Mouse (Mus musculus) lung, postnatal 0 days (tissue): ENCODE measurements around the gene 1700061G19Rik. TPM values are rescaled to one million over a fixed set of nuclear protein-coding genes. Genes with fewer than 3 reads are reported as not detected.

Experiments used
- ATAC-seq: fragments of 200-750 bp; cut with Nextera tagmentation; 2 replicates; pipeline ENCODE4 v1.8.0; 2017; ENCODE audit warnings: moderate library complexity
- DNase-seq: peaks from one replicate; pipeline ENCODE4 v3.0.0-alpha.2; 2016; ENCODE audit warnings: low spot score
- H3K27ac ChIP-seq: fragments of 300-500 bp; sonication (generic); 2 replicates; pipeline ENCODE4 v1.5.1; 2014; ENCODE audit warnings: antibody characterized with exemption, mild to moderate bottlenecking, low read length, mixed read lengths
- H3K27me3 ChIP-seq: fragments of 300-500 bp; sonication (generic); replicated peaks from 2 replicates; pipeline ENCODE4 v1.6.1; 2014; ENCODE audit warnings: low read length, mixed read lengths; ENCODE audit not compliant: insufficient read depth
- H3K36me3 ChIP-seq: fragments of 300-500 bp; sonication (generic); 2 replicates; pipeline ENCODE4 v1.6.1; 2014; ENCODE audit warnings: low read length, mixed read lengths; ENCODE audit not compliant: insufficient read depth
- H3K4me1 ChIP-seq: fragments of 300-500 bp; sonication (generic); 2 replicates; pipeline ENCODE4 v1.6.1; 2014; ENCODE audit warnings: antibody characterized with exemption, low read depth, low read length, mixed read lengths; ENCODE audit not compliant: insufficient read depth
- H3K4me2 ChIP-seq: fragments of 300-500 bp; sonication (generic); replicated peaks from 2 replicates; pipeline ENCODE4 v1.6.1; 2014; ENCODE audit warnings: low read depth, mild to moderate bottlenecking, low read length, moderate library complexity, mixed read lengths
- H3K4me3 ChIP-seq: fragments of 300-500 bp; sonication (generic); 2 replicates; pipeline ENCODE4 v1.5.1; 2014; ENCODE audit warnings: low read depth, low read length
- H3K9ac ChIP-seq: fragments of 300-500 bp; sonication (generic); replicated peaks from 2 replicates; pipeline ENCODE4 v1.6.1; 2014; ENCODE audit warnings: low read depth, mild to moderate bottlenecking
- H3K9me3 ChIP-seq: fragments of 300-500 bp; sonication (generic); 2 replicates; pipeline ENCODE4 v1.6.1; 2016; ENCODE audit warnings: low read length, mixed read lengths
- CTCF ChIP-seq: IDR thresholded peaks from 2 replicates; pipeline ENCODE4 v1.5.1; 2016; ENCODE audit warnings: antibody characterized with exemption, mild to moderate bottlenecking
- EP300 ChIP-seq: IDR thresholded peaks from 2 replicates; pipeline ENCODE4 v1.6.1; 2016; ENCODE audit warnings: antibody characterized with exemption, mild to moderate bottlenecking, control low read depth
- WGBS: fragments of 180-500 bp; shearing (Covaris S2); extraction: QIAGEN DNeasy Blood & Tissue Kit; methylation state at CpG from one replicate; pipeline ENCODE4 v1.1.7; 2014; 5-methylcytosine and 5-hydroxymethylcytosine counted together
- polyA plus RNA-seq: library from polyadenylated mRNA; unstranded; fragments of >200 nt; fragmentation: Nextera tagmentation; extraction: Ambion mirVana; gene quantifications from 2 replicates; pipeline ENCODE4 v1.2.1, GENCODE M21; 2015

1700061G19Rik gene
- polyA plus RNA-seq, 1 experiment from 2014 or later = 0.23 TPM

DNA sequence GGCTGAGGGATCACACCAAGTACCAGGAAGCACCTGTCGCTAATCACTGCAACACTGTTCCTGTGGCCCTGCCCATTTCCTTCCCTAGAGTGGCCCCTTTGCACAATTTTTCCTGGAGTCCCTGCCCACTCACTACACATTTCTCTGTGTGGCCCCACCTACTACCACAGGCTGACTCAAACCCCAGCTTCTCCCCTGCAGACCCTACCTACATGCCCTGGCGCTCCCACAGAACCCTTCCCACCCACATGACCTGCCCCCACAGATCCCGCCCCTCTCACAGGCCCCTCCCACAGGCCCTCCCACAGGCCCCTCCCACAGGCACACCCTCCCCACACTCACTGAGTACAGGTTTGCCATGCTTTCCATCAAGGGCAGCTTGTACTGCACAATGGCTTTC, 14.1 kb upstream of the 1700061G19Rik start:
- Histone ChIP-seq H3K27me3 (no peaks in the 10 kb centered on the region), H3K4me2 (no peak overlapping the region), H3K4me3 (no peak overlapping the region), H3K27ac (no peak overlapping the region), H3K4me1 (no peaks in the 10 kb centered on the region), H3K9me3 (no peaks in the 10 kb centered on the region), H3K36me3 (no peaks in the 10 kb centered on the region), H3K9ac (no peak overlapping the region)
- peak; percentile 29 for DNase-seq
- TF ChIP-seq EP300 = no peak
- peak; percentile 54 for ATAC-seq
- WGBS = 35% methylated on average over 3 of the region's 3 CpGs

DNA sequence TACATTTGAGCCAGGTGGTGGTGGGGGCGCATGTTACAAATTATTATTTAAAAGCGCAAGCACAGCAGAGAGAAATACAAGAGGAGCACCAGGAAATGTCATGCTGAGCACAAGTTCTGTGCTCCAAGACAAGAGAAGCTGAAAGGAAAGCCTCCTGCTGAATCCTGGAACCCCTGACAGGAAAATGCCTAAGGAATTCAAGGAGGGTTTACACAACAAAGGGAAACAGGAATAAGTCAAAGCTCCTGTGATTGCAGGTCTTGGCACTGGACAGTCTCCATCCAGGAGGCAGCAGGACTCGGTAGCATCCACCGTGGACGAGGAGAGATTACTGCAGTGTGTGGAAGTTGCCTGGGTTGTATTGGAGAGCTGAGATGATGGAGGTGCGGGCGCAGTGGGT, 9.2 kb upstream of the 1700061G19Rik start:
- no peak overlapping the region for H3K27ac ChIP-seq
- TF ChIP-seq EP300 = no peak
- TF ChIP-seq CTCF = no peak
- no peaks in the 10 kb centered on the region for H3K4me1 ChIP-seq
- DNase-seq (no peak), ATAC-seq (no peak)
- WGBS = 68% methylated on average over 7 of the region's 7 CpGs
- H3K27me3 ChIP-seq = no peaks in the 10 kb centered on the region
- no peak overlapping the region for H3K4me3 ChIP-seq
- no peak overlapping the region for H3K4me2 ChIP-seq
- H3K36me3 ChIP-seq = no peaks in the 10 kb centered on the region
- no peak overlapping the region for H3K9ac ChIP-seq
- 0 out of 2 replicates have a peak, but pooled peaks cover 6% of the 10 kb centered on the region for H3K9me3 ChIP-seq

DNA sequence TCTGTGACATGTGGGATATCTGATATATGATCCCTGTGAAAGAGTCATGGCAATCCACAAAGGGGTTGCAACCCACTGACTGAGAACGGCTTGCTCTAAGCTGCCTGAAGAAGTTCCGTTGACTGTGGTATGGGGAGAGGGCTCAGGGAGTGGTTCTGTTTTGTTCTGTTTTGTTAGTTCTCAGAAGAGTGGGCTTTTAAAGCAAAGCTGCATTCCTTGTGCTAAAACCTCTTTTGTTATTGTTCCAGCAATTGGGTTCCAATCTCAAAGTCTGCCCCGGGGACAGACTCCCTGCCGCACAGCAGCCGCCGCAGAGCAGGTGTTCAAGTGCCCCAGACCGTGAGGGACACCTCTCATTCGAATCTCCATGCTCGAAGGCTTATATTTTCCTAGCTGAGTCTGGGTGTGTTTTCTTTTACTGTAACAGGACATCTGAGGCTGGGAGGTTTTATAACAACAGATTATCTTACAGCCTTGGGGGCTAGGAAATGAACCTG, 5.7 kb upstream of the 1700061G19Rik start:
- Histone ChIP-seq H3K4me2 (no peak overlapping the region), H3K9ac (no peak overlapping the region), H3K27me3 (no peaks in the 10 kb centered on the region), H3K36me3 (no peaks in the 10 kb centered on the region), H3K4me1 (no peaks in the 10 kb centered on the region), H3K9me3 (0 out of 2 replicates have a peak, but pooled peaks cover 6% of the 10 kb centered on the region), H3K4me3 (no peak overlapping the region), H3K27ac (no peak overlapping the region)
- no peak for ATAC-seq
- WGBS = 81% methylated on average over 9 of the region's 9 CpGs
- TF ChIP-seq EP300 (no peak), CTCF (no peak)
- DNase-seq = no peak

DNA sequence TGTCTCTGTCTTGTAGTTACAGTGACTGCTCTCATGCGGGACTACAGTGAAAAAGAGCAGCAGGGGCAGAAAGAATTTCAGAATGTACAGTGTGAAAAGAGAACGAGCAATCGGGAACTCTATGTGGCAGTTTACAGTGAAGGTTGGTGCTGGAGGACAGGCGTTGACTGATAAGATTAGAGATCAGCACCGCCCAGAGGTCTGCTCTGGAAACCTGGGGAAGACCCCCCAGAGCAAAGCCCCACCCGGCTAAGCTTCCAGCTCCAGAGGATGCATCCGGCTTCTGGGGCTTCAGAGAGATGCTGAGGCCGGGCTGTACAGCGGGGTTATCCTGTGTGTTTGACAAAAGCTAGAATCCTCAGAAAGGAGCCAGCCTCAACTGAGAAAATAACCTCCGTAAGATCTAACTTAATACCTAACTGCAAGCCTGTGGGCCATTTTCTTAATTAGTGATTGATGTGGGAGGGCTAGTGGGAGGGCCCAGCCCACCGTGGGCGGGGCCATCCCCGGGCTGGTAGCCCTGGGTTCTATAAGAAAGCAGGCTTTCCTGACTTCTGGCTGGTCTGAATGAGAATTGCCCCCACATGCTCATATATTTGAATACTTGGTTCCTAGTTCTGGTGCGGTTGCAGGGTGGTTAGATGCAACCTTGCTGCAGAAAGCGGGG, 4.9 kb upstream of the 1700061G19Rik start:
- no peak overlapping the region for H3K27ac ChIP-seq
- no peak overlapping the region for H3K4me3 ChIP-seq
- DNase-seq (no peak), ATAC-seq (no peak)
- no peaks in the 10 kb centered on the region for H3K36me3 ChIP-seq
- no peak overlapping the region for H3K4me2 ChIP-seq
- no peak overlapping the region for H3K9ac ChIP-seq
- no peaks in the 10 kb centered on the region for H3K27me3 ChIP-seq
- WGBS = 60% methylated on average over 15 of the region's 15 CpGs
- no peak for TF ChIP-seq CTCF
- TF ChIP-seq EP300 = no peak
- 0 out of 2 replicates have a peak, but pooled peaks cover 6% of the 10 kb centered on the region for H3K9me3 ChIP-seq
- H3K4me1 ChIP-seq = no peaks in the 10 kb centered on the region

DNA sequence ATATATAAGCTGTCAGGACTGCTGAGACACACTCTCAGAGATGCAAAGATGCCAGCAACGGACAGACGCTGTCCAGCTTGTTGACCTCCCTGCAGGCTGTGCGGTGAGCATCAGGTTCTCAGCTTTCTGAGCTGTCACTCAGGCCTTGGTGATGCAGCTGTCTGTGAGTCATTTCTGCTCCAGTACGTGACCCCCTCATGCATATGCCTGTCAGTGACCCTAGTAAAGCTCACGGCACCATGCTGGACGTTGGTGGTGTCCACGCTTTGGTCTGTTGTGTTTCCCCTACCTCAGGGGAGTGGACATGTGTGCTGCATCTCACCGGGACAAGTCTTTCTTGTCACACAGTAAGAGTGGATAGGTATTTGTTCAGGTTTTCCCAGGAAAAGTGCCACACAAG, 3.5 kb upstream of the 1700061G19Rik start:
- TF ChIP-seq CTCF = no peak
- no peak for TF ChIP-seq EP300
- Histone ChIP-seq H3K27ac (no peak overlapping the region), H3K4me3 (no peak overlapping the region), H3K4me2 (no peak overlapping the region), H3K27me3 (no peaks in the 10 kb centered on the region), H3K9me3 (0 out of 2 replicates have a peak, but pooled peaks cover 6% of the 10 kb centered on the region), H3K4me1 (no peaks in the 10 kb centered on the region), H3K36me3 (no peaks in the 10 kb centered on the region), H3K9ac (no peak overlapping the region)
- WGBS = 44% methylated on average over 8 of the region's 8 CpGs
- no peak for DNase-seq
- no peak; the same call in 1 of the 2 replicates for ATAC-seq

DNA sequence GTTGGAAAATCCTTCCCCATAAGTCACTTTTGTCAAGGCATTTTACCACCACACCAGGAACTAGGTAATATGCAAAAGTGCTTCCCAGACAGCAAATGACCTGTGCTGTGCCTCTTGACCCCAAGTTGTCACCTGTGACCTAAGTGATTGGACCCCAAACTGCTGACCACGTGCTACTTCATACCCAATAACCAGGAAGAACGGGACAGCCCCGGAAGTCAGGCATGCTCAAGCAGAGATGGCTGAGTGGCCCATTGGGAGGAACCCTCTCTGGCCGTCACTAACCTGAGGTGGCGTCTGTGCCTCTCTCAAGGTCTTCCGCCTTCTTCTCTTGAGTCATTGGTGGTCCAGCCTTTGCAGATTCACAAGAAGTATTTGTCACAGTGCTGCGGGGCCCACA, 2.8 kb upstream of the 1700061G19Rik start:
- no peaks in the 10 kb centered on the region for H3K36me3 ChIP-seq
- H3K27me3 ChIP-seq = no peaks in the 10 kb centered on the region
- no peak overlapping the region for H3K9ac ChIP-seq
- no peaks in the 10 kb centered on the region for H3K4me1 ChIP-seq
- TF ChIP-seq EP300 (no peak), CTCF (no peak)
- H3K9me3 ChIP-seq = no peaks in the 10 kb centered on the region
- DNase-seq (no peak), ATAC-seq (no peak)
- no peak overlapping the region for H3K27ac ChIP-seq
- 73% methylated on average over 7 of the region's 7 CpGs for WGBS
- no peak overlapping the region for H3K4me3 ChIP-seq
- H3K4me2 ChIP-seq = no peak overlapping the region
